Mouse (Mus musculus) hindbrain, embryonic 14.5 days (tissue): Measurements from ENCODE around the gene Gm21970. TPM values are rescaled to one million over a fixed set of nuclear protein-coding genes. Genes with fewer than 3 reads are reported as not detected.

Experiments
- ATAC-seq: fragments of 200-750 bp; cut with Nextera tagmentation; 2 replicates; pipeline ENCODE4 v1.8.0; 2017; ENCODE audit warnings: moderate number of reproducible peaks, mild to moderate bottlenecking, moderate TSS enrichment, moderate library complexity; ENCODE audit not compliant: low FRiP score
- DNase-seq: peaks from one replicate; pipeline ENCODE4 v3.0.0-alpha.2; 2015; ENCODE audit warnings: low spot score
- H3K27ac ChIP-seq: fragments of 300-500 bp; sonication (generic); 2 replicates; pipeline ENCODE4 v1.5.1; 2014; ENCODE audit warnings: mild to moderate bottlenecking, moderate library complexity
- H3K27me3 ChIP-seq: fragments of 300-500 bp; sonication (generic); 2 replicates; pipeline ENCODE4 v1.6.1; 2014; ENCODE audit warnings: mild to moderate bottlenecking, low read length, mixed read lengths; ENCODE audit not compliant: control insufficient read depth, insufficient read depth
- H3K36me3 ChIP-seq: fragments of 300-500 bp; sonication (generic); replicated peaks from 2 replicates; pipeline ENCODE4 v1.6.1; 2014; ENCODE audit not compliant: control insufficient read depth, insufficient read depth
- H3K4me1 ChIP-seq: fragments of 300-500 bp; sonication (generic); replicated peaks from 2 replicates; pipeline ENCODE4 v1.6.1; 2014; ENCODE audit warnings: antibody characterized with exemption, low read length, mixed read lengths; ENCODE audit not compliant: control insufficient read depth, insufficient read depth
- H3K4me2 ChIP-seq: fragments of 300-500 bp; sonication (generic); replicated peaks from 2 replicates; pipeline ENCODE4 v1.6.1; 2014; ENCODE audit warnings: mild to moderate bottlenecking, moderate library complexity
- H3K4me3 ChIP-seq: fragments of 300-500 bp; sonication (generic); replicated peaks from 2 replicates; pipeline ENCODE4 v1.5.1; 2014; ENCODE audit warnings: mild to moderate bottlenecking, low read length
- H3K9ac ChIP-seq: fragments of 300-500 bp; sonication (generic); 2 replicates; pipeline ENCODE4 v1.6.1; 2014
- H3K9me3 ChIP-seq: fragments of 300-500 bp; sonication (generic); 2 replicates; pipeline ENCODE4 v1.6.1; 2016; ENCODE audit warnings: low read length; ENCODE audit not compliant: control insufficient read depth
- WGBS: fragments of 180-500 bp; shearing (Covaris S2); extraction: QIAGEN DNeasy Blood & Tissue Kit; methylation state at CpG from one replicate; pipeline ENCODE4 v1.1.7; 2014; 5-methylcytosine and 5-hydroxymethylcytosine counted together
- polyA plus RNA-seq: library from polyadenylated mRNA; unstranded; fragments of >200 nt; fragmentation: Nextera tagmentation; extraction: Ambion mirVana; gene quantifications from 2 replicates; pipeline ENCODE4 v1.2.1, GENCODE M21; 2014

Gm21970 gene
- polyA plus RNA-seq, result not detected in 2 replicates

DNA sequence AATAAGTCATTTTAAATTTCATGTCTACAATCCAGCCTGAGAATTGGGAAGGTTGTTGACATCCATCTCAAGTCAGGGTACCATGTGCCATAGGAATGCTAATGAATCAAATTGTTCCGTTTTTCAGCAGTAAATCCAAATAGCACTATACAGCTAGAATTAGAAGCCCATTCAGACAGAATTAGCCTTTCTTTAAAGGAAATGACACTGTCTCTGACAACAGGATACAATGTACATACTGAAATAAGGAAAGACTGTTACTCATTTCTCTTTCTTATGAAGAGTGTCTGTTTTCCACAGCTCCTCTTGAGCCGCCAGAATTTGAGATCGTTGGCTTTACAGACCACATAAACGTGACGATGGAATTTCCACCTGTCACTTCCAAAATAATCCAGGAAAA lies at the start of gene Gm21970:
Gm21970 (plus strand) TSS at position 301 of the 400 bp plus-strand sequence.
- Histone ChIP-seq H3K36me3 (peaks cover 70% of the 10 kb centered on the region), H3K4me1 (no peaks in the 10 kb centered on the region), H3K4me2 (no peak within 1 kb of the TSS), H3K9ac (no peak within 1 kb of the TSS), H3K27ac (no peak within 1 kb of the TSS), H3K27me3 (no peaks in the 10 kb centered on the region), H3K4me3 (no peak within 1 kb of the TSS), H3K9me3 (no peaks in the 10 kb centered on the region)
- DNase-seq (no peak), ATAC-seq (no peak)
- WGBS, result 86% methylated on average over 5 of the region's 5 CpGs

GRCm38 (mm10) chr16:91346491-91346890 lies 45.0 kb upstream of the Gm21970 start:
- no peaks in the 10 kb centered on the region for H3K36me3 ChIP-seq
- DNase-seq (no peak), ATAC-seq (no peak)
- no peak overlapping the region for H3K27ac ChIP-seq
- no peak overlapping the region for H3K9ac ChIP-seq
- H3K27me3 ChIP-seq, result peaks cover 27% of the 10 kb centered on the region
- WGBS, result 81% methylated on average over 9 of the region's 9 CpGs
- no peak overlapping the region for H3K4me3 ChIP-seq
- no peaks in the 10 kb centered on the region for H3K4me1 ChIP-seq
- no peak overlapping the region for H3K4me2 ChIP-seq
- H3K9me3 ChIP-seq, result no peaks in the 10 kb centered on the region

- Histone ChIP-seq H3K27me3 (peaks cover 37% of the 10 kb centered on the region), H3K27ac (no peak overlapping the region), H3K9ac (no peak overlapping the region)
These were observed 43.8 kb upstream of the Gm21970 start for GRCm38 (mm10) chr16:91347491-91348263.

GRCm38 (mm10) chr16:91348264-91348565 lies 43.3 kb upstream of the Gm21970 start:
- no peak overlapping the region for H3K4me3 ChIP-seq
- 34% methylated on average over 14 of the region's 14 CpGs for WGBS
- H3K27ac ChIP-seq, result no peak overlapping the region
- ATAC-seq (no peak), DNase-seq (peak; percentile 28)
- no peaks in the 10 kb centered on the region for H3K36me3 ChIP-seq
- H3K4me2 ChIP-seq, result 0 out of 2 replicates have a peak overlapping the region, but pooled peaks have one; percentile 10
- H3K27me3 ChIP-seq, result peaks cover 42% of the 10 kb centered on the region
- H3K9me3 ChIP-seq, result no peaks in the 10 kb centered on the region
- no peaks in the 10 kb centered on the region for H3K4me1 ChIP-seq
- no peak overlapping the region for H3K9ac ChIP-seq

More at GRCm38 (mm10) chr16:91347491-91348263, 43.8 kb upstream of the Gm21970 start:
- DNase-seq (peak; percentile 24), ATAC-seq (no peak)
- Histone ChIP-seq H3K36me3 (no peaks in the 10 kb centered on the region), H3K4me3 (no peak overlapping the region), H3K9me3 (no peaks in the 10 kb centered on the region), H3K4me1 (no peaks in the 10 kb centered on the region), H3K4me2 (0 out of 2 replicates have a peak overlapping the region, but pooled peaks have one; percentile 10)
- WGBS, result 54% methylated on average over 20 of the region's 20 CpGs

DNA sequence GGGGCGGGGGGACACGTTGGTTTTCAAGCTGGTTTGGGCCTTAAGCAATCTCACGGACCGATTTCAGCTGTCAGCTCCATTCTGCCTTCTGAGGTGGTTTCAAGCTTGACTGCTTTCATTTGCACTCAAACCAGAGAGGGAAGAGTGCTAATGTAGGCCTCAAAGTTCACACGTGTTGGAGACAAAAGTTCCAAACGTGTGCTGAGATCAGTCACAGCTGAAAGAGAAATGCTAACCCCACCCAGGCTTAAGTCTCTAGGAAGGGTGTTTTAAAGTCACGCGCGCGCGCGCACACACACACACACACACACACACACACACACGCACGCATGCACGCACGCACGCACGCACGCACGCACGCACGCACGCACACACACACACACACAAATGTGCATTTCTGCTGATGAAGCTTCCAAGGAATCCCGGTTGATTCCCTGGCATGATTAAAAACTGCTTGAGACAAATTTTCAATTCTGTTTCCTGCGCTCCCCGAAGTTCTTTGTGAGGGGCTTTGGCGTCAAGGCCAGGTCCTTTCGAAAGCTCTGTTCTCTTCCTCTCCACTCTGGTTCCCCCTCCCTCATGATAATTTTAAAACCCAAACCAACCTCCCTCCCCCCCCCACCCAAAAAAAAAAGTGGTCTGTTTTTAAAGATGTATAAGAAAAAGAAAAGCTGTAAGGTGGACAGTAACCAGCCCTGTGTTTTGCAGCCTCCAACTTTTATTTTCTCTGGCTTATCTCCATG lies 42.8 kb upstream of the Gm21970 start:
- ATAC-seq (no peak), DNase-seq (peak; percentile 32)
- H3K9ac ChIP-seq, result no peak overlapping the region
- peaks cover 48% of the 10 kb centered on the region for H3K27me3 ChIP-seq
- no peak overlapping the region for H3K27ac ChIP-seq
- no peaks in the 10 kb centered on the region for H3K36me3 ChIP-seq
- no peak overlapping the region for H3K4me3 ChIP-seq
- 0 out of 2 replicates have a peak overlapping the region, but pooled peaks have one; percentile 10 for H3K4me2 ChIP-seq
- H3K4me1 ChIP-seq, result no peaks in the 10 kb centered on the region
- 69% methylated on average over 28 of the region's 28 CpGs for WGBS
- H3K9me3 ChIP-seq, result no peaks in the 10 kb centered on the region

DNA sequence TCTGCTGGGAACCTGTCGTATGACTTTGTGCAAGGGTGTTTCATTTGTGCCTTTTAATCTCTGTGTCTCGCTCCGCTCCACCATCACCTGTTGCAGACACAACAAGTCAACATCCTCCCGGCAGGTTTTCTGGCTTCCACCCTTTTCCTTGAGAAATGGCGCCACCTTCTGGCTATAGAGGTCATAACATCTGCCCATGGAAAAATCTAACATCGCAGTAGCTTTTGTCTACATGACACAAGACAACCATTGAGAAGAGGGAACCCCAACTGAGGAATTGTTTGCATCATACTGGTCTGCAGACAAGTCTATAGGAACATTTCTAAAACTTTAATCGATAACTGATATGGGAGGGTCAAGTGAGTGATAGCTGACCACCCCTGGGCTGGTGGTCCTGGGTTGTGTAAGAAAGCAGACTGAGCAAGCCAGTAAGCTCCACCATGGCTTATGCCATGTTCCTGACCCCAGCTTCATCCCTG lies 39.4 kb upstream of the Gm21970 start:
- Histone ChIP-seq H3K4me2 (no peak overlapping the region), H3K27me3 (peaks cover 50% of the 10 kb centered on the region), H3K9ac (no peak overlapping the region), H3K36me3 (no peaks in the 10 kb centered on the region), H3K27ac (no peak overlapping the region), H3K9me3 (no peaks in the 10 kb centered on the region), H3K4me1 (no peaks in the 10 kb centered on the region), H3K4me3 (no peak overlapping the region)
- ATAC-seq (peak; percentile 55; the same call in 1 of the 2 replicates), DNase-seq (peak; percentile 92)
- 1% methylated on average over 7 of the region's 7 CpGs for WGBS

GRCm38 (mm10) chr16:91352749-91353148 lies 38.8 kb upstream of the Gm21970 start:
- ATAC-seq, result no peak
- Histone ChIP-seq H3K27ac (no peak overlapping the region), H3K4me2 (no peak overlapping the region), H3K4me3 (no peak overlapping the region), H3K27me3 (peaks cover 50% of the 10 kb centered on the region), H3K36me3 (no peaks in the 10 kb centered on the region), H3K9ac (no peak overlapping the region), H3K4me1 (no peaks in the 10 kb centered on the region), H3K9me3 (no peaks in the 10 kb centered on the region)
- DNase-seq, result no peak
- WGBS, result 71% methylated on average over 7 of the region's 7 CpGs

DNA sequence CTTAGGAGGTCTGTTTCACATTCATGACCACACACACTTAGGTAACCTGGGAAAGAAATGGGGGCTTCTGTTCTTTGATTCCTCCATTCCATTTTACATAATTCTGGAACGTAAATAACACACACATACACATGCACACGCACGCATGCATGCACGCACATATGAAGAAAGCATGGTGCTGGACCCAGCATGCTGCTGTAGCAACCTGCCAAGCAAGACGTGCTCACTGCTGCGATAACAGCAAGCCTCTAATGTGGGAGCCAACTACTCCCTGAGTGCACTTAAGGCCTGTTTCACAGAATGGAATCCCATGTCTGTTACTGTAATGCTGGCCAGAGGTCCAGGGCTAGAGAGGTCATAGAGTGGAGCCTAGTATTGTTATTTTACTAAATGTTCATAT lies 38.3 kb upstream of the Gm21970 start:
- DNase-seq (no peak), ATAC-seq (no peak)
- no peaks in the 10 kb centered on the region for H3K9me3 ChIP-seq
- no peaks in the 10 kb centered on the region for H3K4me1 ChIP-seq
- H3K36me3 ChIP-seq, result no peaks in the 10 kb centered on the region
- H3K4me3 ChIP-seq, result no peak overlapping the region
- 82% methylated on average over 6 of the region's 6 CpGs for WGBS
- H3K27me3 ChIP-seq, result peaks cover 50% of the 10 kb centered on the region
- no peak overlapping the region for H3K9ac ChIP-seq
- no peak overlapping the region for H3K4me2 ChIP-seq
- no peak overlapping the region for H3K27ac ChIP-seq

GRCm38 (mm10) chr16:91353638-91354037 lies 37.9 kb upstream of the Gm21970 start:
- Histone ChIP-seq H3K9ac (no peak overlapping the region), H3K36me3 (no peaks in the 10 kb centered on the region), H3K4me3 (no peak overlapping the region), H3K27me3 (peaks cover 50% of the 10 kb centered on the region), H3K4me2 (no peak overlapping the region), H3K9me3 (no peaks in the 10 kb centered on the region), H3K4me1 (no peaks in the 10 kb centered on the region), H3K27ac (no peak overlapping the region)
- no peak for DNase-seq
- WGBS, result 84% methylated on average over 5 of the region's 5 CpGs
- ATAC-seq, result no peak
